Mouse (Mus musculus) heart, postnatal 0 days (tissue): ENCODE results near the gene Arid4a. TPM values are rescaled to one million over a fixed set of nuclear protein-coding genes. Genes with fewer than 3 reads are reported as not detected.
A peak's percentile ranks its signal among the peaks of the same experiment; 100 is the strongest.

Experiments used
- ATAC-seq: fragments of 200-750 bp; cut with Nextera tagmentation; 2 replicates; pipeline ENCODE4 v1.8.0; 2017; ENCODE audit warnings: low read depth, moderate number of reproducible peaks, moderate library complexity; ENCODE audit not compliant: insufficient read depth
- DNase-seq: peaks from one replicate; pipeline ENCODE4 v3.0.0-alpha.2; 2016; ENCODE audit warnings: low spot score
- H3K27ac ChIP-seq: fragments of 300-500 bp; sonication (generic); 2 replicates; pipeline ENCODE4 v1.5.1; 2014; ENCODE audit warnings: low read depth, mild to moderate bottlenecking
- H3K27me3 ChIP-seq: fragments of 300-500 bp; sonication (generic); 2 replicates; pipeline ENCODE4 v1.6.1; 2014; ENCODE audit warnings: low read length, mixed read lengths; ENCODE audit not compliant: control insufficient read depth, insufficient read depth
- H3K36me3 ChIP-seq: fragments of 300-500 bp; sonication (generic); replicated peaks from 2 replicates; pipeline ENCODE4 v1.6.1; 2014; ENCODE audit warnings: low read length, mixed read lengths; ENCODE audit not compliant: control insufficient read depth, insufficient read depth
- H3K4me1 ChIP-seq: fragments of 300-500 bp; sonication (generic); 2 replicates; pipeline ENCODE4 v1.6.1; 2014; ENCODE audit warnings: antibody characterized with exemption; ENCODE audit not compliant: control insufficient read depth, insufficient read depth
- H3K4me2 ChIP-seq: fragments of 300-500 bp; sonication (generic); 2 replicates; pipeline ENCODE4 v1.6.1; 2014; ENCODE audit warnings: low read depth, mild to moderate bottlenecking, low read length, moderate library complexity
- H3K4me3 ChIP-seq: fragments of 300-500 bp; sonication (generic); 2 replicates; pipeline ENCODE4 v1.5.1; 2014; ENCODE audit warnings: low read depth, low read length
- H3K9ac ChIP-seq: fragments of 300-500 bp; sonication (generic); replicated peaks from 2 replicates; pipeline ENCODE4 v1.6.1; 2014; ENCODE audit warnings: low read depth, low read length, mixed read lengths
- H3K9me3 ChIP-seq: fragments of 300-500 bp; sonication (generic); replicated peaks from 2 replicates; pipeline ENCODE4 v1.6.1; 2016; ENCODE audit warnings: low read length; ENCODE audit not compliant: control insufficient read depth
- CTCF ChIP-seq: IDR thresholded peaks from 2 replicates; pipeline ENCODE4 v1.5.1; 2016; ENCODE audit warnings: antibody characterized with exemption, control low read depth, low read depth
- EP300 ChIP-seq: IDR thresholded peaks from 2 replicates; pipeline ENCODE4 v1.6.1; 2016; ENCODE audit warnings: antibody characterized with exemption, low read depth
- whole genome bisulfite sequencing: fragments of 180-500 bp; shearing (Covaris S2); extraction: QIAGEN DNeasy Blood & Tissue Kit; methylation state at CpG from one replicate; pipeline ENCODE4 v1.1.7; 2014; 5-methylcytosine and 5-hydroxymethylcytosine counted together
- polyA plus RNA-seq: library from polyadenylated mRNA; unstranded; fragments of >200 nt; fragmentation: Nextera tagmentation; extraction: Ambion mirVana; gene quantifications from 2 replicates; pipeline ENCODE4 v1.2.1, GENCODE M21; 2015
- total RNA-seq: library from RNA; depleted of rRNA; stranded (reverse); fragments of >200 nt; gene quantifications from 2 replicates; pipeline ENCODE4 v1.2.3, GENCODE M21; 2014; ENCODE audit warnings: low replicate concordance

Gene Arid4a
- total and polyA plus RNA-seq, 2 experiments from 2014 or later, result 6.9 to 18.1 TPM

DNA sequence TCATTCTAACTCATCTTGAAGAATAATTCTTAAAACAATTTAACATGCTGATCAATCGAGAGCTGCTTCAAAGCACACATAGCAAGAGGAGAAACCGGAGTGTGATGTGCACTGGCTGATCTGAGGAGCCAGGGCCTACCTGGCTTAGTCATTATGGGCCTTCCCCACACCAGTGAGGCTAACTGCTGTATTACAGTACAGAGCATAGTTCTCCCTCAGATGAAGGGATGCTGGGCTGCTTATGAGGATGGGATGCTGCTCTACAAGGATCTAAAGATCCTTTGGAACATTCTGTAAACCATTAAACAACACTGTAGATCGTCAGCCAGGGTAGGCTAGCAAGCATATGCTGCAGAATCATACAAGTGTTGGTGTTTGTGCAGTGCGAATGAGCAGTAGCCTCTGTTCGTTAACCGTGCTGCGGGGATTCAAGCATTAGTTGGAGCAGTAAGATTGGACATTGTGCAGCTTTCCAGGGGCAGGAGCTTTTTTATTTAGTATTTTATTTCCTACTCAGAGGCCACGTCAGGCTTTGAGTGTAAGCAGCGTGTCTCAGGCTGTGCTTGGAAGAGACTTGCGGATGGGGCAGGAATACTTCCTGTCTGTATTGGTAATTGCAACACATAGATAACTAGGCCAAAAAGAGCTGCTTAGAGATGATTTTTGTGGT lies 33.9 kb downstream of the Arid4a start:
- WGBS, result 89% methylated on average over 10 of the region's 10 CpGs
- Histone ChIP-seq H3K4me2 (no peak overlapping the region), H3K27ac (no peak overlapping the region), H3K4me3 (no peak overlapping the region), H3K4me1 (peaks cover 19% of the 10 kb centered on the region; the same call in 1 of the 2 replicates), H3K9ac (no peak overlapping the region), H3K36me3 (peaks cover 22% of the 10 kb centered on the region), H3K27me3 (no peaks in the 10 kb centered on the region), H3K9me3 (no peaks in the 10 kb centered on the region)
- no peak for DNase-seq
- ATAC-seq, result no peak
- no peak for TF ChIP-seq EP300
- no peak for TF ChIP-seq CTCF

- ATAC-seq (no peak), DNase-seq (no peak)
- 64% methylated on average over 3 of the region's 3 CpGs for WGBS
- no peak overlapping the region for H3K4me3 ChIP-seq
- no peaks in the 10 kb centered on the region for H3K27me3 ChIP-seq
- no peak overlapping the region for H3K4me2 ChIP-seq
- peaks cover 19% of the 10 kb centered on the region; the same call in 1 of the 2 replicates for H3K4me1 ChIP-seq
- no peak for TF ChIP-seq EP300
- peak; percentile 38 for TF ChIP-seq CTCF
- no peak overlapping the region for H3K27ac ChIP-seq
- H3K9me3 ChIP-seq, result no peaks in the 10 kb centered on the region
- H3K9ac ChIP-seq, result no peak overlapping the region
- H3K36me3 ChIP-seq, result peaks cover 16% of the 10 kb centered on the region
Observed at GRCm38 (mm10) chr12:71051079-71051478, 35.3 kb downstream of the Arid4a start.

DNA sequence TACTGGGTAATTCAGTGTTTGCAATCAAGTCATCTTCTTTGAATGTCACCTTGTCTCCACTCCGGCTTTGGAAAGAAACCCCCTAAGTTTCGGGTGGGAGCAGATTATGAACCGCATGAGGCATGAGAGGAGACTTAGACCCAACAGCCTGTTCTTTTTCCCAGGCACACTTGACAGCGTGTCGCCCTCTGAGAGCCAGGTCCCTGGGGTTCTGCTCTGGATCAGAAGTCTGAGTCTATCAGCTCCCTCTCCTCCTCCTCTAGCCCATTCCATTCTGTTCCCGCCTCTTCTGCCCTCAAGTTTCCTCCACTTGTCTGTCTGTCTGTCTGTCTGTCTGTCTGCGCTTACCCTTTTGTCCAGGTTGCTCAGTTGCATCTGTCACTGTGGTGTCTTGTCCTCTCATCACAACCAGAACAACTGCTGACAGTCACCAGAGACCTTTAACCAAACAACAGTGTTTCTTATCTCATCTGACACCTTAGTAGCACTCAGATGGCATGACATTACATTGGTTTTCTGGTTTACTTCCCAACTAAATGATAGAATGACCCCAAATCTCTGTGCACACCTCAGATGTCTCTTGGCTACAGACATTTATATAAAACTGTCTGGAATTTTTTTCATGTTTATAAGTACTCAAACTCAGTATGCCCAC lies 36.7 kb downstream of the Arid4a start:
- H3K36me3 ChIP-seq, result peaks cover 12% of the 10 kb centered on the region; the same call in 1 of the 2 replicates
- WGBS, result 31% methylated on average over 7 of the region's 7 CpGs
- no peaks in the 10 kb centered on the region for H3K9me3 ChIP-seq
- TF ChIP-seq CTCF, result no peak
- TF ChIP-seq EP300, result no peak
- no peaks in the 10 kb centered on the region for H3K27me3 ChIP-seq
- DNase-seq, result no peak
- H3K4me2 ChIP-seq, result no peak overlapping the region
- ATAC-seq, result peak; percentile 52; the same call in 1 of the 2 replicates
- H3K4me1 ChIP-seq, result peaks cover 19% of the 10 kb centered on the region; the same call in 1 of the 2 replicates
- 0 out of 2 replicates have a peak overlapping the region, but pooled peaks have one; percentile 30 for H3K27ac ChIP-seq
- no peak overlapping the region for H3K4me3 ChIP-seq
- H3K9ac ChIP-seq, result no peak overlapping the region

DNA sequence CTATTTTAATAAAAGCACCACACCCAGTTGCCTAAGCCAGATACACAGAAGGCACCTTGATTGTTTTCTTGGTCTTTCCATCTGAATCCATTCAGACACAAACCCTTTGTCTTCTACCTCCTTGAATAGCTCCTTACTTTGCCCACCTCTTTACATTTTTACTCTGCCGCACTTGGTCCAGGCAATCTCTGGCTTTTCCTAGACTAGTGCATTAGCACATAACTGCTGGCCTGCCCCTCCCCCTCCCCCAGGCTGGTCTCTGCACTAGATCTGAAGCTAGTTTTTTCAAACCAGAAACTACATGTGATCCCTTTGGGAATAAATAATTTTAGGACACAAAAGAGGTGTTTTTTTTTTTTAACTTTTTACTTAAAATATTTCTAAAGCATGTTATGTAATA lies 37.2 kb downstream of the Arid4a start:
- Histone ChIP-seq H3K27ac (no peak overlapping the region), H3K4me1 (peaks cover 15% of the 10 kb centered on the region; the same call in 1 of the 2 replicates), H3K4me3 (no peak overlapping the region), H3K36me3 (peaks cover 12% of the 10 kb centered on the region; the same call in 1 of the 2 replicates), H3K9me3 (no peaks in the 10 kb centered on the region), H3K27me3 (no peaks in the 10 kb centered on the region), H3K4me2 (no peak overlapping the region), H3K9ac (no peak overlapping the region)
- no peak for ATAC-seq
- 53% methylated on average over 1 of the region's 1 CpGs for WGBS
- TF ChIP-seq EP300 (no peak), CTCF (no peak)
- no peak for DNase-seq

DNA sequence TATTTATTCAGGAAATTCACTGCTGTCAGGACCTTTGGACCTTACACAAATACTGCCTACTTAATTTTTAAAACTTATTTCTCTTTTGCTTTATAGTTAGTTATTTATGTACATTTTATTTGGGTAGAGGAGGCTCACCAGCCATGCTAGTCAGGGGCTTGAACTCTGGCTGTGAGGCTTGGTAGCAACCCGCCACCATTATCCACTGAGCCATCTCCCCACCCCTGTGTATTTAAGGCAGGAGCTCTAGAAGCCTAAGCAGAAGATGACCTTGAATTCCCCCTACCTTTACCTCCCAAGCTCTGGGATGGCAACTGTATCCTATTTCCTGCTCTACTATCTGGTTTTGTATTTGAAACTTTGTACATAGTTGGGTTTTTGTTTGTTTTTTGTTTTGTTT lies 37.7 kb downstream of the Arid4a start:
- 60% methylated on average over 1 of the region's 1 CpGs for WGBS
- no peak for TF ChIP-seq CTCF
- TF ChIP-seq EP300, result no peak
- no peak for ATAC-seq

More for the DNA sequence above, 37.7 kb downstream of the Arid4a start:
- Histone ChIP-seq H3K9ac (no peak overlapping the region), H3K27me3 (no peaks in the 10 kb centered on the region), H3K9me3 (no peaks in the 10 kb centered on the region), H3K27ac (no peak overlapping the region), H3K36me3 (peaks cover 12% of the 10 kb centered on the region; the same call in 1 of the 2 replicates), H3K4me2 (no peak overlapping the region), H3K4me3 (no peak overlapping the region), H3K4me1 (0 out of 2 replicates have a peak, but pooled peaks cover 11% of the 10 kb centered on the region)
- no peak for DNase-seq
